Mouse (Mus musculus): ENCODE results near the gene Abcg3. TPM values are rescaled to one million over a fixed set of nuclear protein-coding genes. Genes with fewer than 3 reads are reported as not detected.

Abcg3 gene
- polyA plus RNA-seq, 1 experiment, result not detected

- Histone ChIP-seq H3K4me3 (no peak overlapping the region), H3ac (ENCODE audit: control insufficient read depth, insufficient read length) (no peak overlapping the region), H3K4me2 (ENCODE audit: low read depth) (no peak overlapping the region), H3K79me2 (ENCODE audit: control insufficient read depth, insufficient read depth) (no peaks in the 10 kb centered on the region), H3K27me3 (ENCODE audit: control insufficient read depth, insufficient read depth, insufficient read length) (no peaks in the 10 kb centered on the region), H3K36me3 (ENCODE audit: control insufficient read depth, insufficient read depth) (no peaks in the 10 kb centered on the region)
- no peak for TF ChIP-seq POLR2AphosphoS2 (IDR thresholded peaks at IDR 0.05; ENCODE audit: insufficient read length, low read depth)
- no peak for TF ChIP-seq REST (IDR thresholded peaks at IDR 0.05; ENCODE audit: insufficient read depth, insufficient read length)
Measured at GRCm38 (mm10) chr5:104988000-104988399, 5.5 kb upstream of the Abcg3 start.

GRCm38 (mm10) chr5:104986706-104987105 lies 4.2 kb upstream of the Abcg3 start:
- no peaks in the 10 kb centered on the region for H3K27me3 ChIP-seq (ENCODE audit: control insufficient read depth, insufficient read depth, insufficient read length)
- TF ChIP-seq REST (IDR thresholded peaks at IDR 0.05; ENCODE audit: insufficient read depth, insufficient read length) (no peak), MYOD1 (IDR thresholded peaks at IDR 0.05; ENCODE audit: control insufficient read depth in 1 of 3, insufficient read length in 2 of 3, low read depth in 2 of 3) (no peak), SRF (IDR thresholded peaks at IDR 0.05; ENCODE audit: control insufficient read depth, insufficient read length, low read depth) (no peak), CEBPB (IDR thresholded peaks at IDR 0.05; ENCODE audit: insufficient read depth, poor library complexity, severe bottlenecking) (no peak)

GRCm38 (mm10) chr5:104979040-104979513 lies 3.4 kb downstream of the Abcg3 start:
- TF ChIP-seq MYOD1 (IDR thresholded peaks at IDR 0.05; ENCODE audit: control insufficient read depth in 1 of 3, insufficient read length in 2 of 3, low read depth in 2 of 3), result peak in 1 of 3 experiments; percentile 23
- TF ChIP-seq MYOG (IDR thresholded peaks at IDR 0.05; ENCODE audit: control insufficient read depth in 1 of 3, insufficient read depth in 1 of 3, insufficient read length in 2 of 3, low read depth in 2 of 3), result no peak
- H3K4me3 ChIP-seq, result no peak overlapping the region
- no peak overlapping the region for H3ac ChIP-seq (ENCODE audit: control insufficient read depth, insufficient read length)
- H3K36me3 ChIP-seq (ENCODE audit: control insufficient read depth, insufficient read depth), result no peaks in the 10 kb centered on the region
- H3K27me3 ChIP-seq (ENCODE audit: control insufficient read depth, insufficient read depth, insufficient read length), result no peaks in the 10 kb centered on the region
- H3K4me2 ChIP-seq (ENCODE audit: low read depth), result no peak overlapping the region
- no peaks in the 10 kb centered on the region for H3K79me2 ChIP-seq (ENCODE audit: control insufficient read depth, insufficient read depth)

More at GRCm38 (mm10) chr5:104986706-104987105, 4.2 kb upstream of the Abcg3 start:
- no peak overlapping the region for H3ac ChIP-seq (ENCODE audit: control insufficient read depth, insufficient read length)
- no peaks in the 10 kb centered on the region for H3K79me2 ChIP-seq (ENCODE audit: control insufficient read depth, insufficient read depth)
- H3K4me3 ChIP-seq, result no peak overlapping the region
- H3K36me3 ChIP-seq (ENCODE audit: control insufficient read depth, insufficient read depth), result no peaks in the 10 kb centered on the region
- no peak overlapping the region for H3K4me2 ChIP-seq (ENCODE audit: low read depth)

GRCm38 (mm10) chr5:104958141-104958793 lies 24.3 kb downstream of the Abcg3 start:
- H3K36me3 ChIP-seq (ENCODE audit: control insufficient read depth, insufficient read depth), result no peaks in the 10 kb centered on the region
- H3K4me2 ChIP-seq (ENCODE audit: low read depth), result no peak overlapping the region
- H3K4me3 ChIP-seq, result no peak overlapping the region
- no peak overlapping the region for H3ac ChIP-seq (ENCODE audit: control insufficient read depth, insufficient read length)
- H3K27me3 ChIP-seq (ENCODE audit: control insufficient read depth, insufficient read depth, insufficient read length), result no peaks in the 10 kb centered on the region
- no peaks in the 10 kb centered on the region for H3K79me2 ChIP-seq (ENCODE audit: control insufficient read depth, insufficient read depth)
- TF ChIP-seq SRF (IDR thresholded peaks at IDR 0.05; ENCODE audit: control insufficient read depth, insufficient read length, low read depth), result no peak
- no peak for TF ChIP-seq MYOD1 (IDR thresholded peaks at IDR 0.05; ENCODE audit: control insufficient read depth in 1 of 3, insufficient read length in 2 of 3, low read depth in 2 of 3)
- TF ChIP-seq USF1 (IDR thresholded peaks at IDR 0.05; ENCODE audit: low read depth), result no peak
- no peak for TF ChIP-seq MAX (IDR thresholded peaks at IDR 0.05; ENCODE audit: low read depth)
- no peak for TF ChIP-seq POLR2A (IDR thresholded peaks at IDR 0.05; ENCODE audit: insufficient read length, low read depth)
- TF ChIP-seq MYOG (IDR thresholded peaks at IDR 0.05; ENCODE audit: control insufficient read depth in 1 of 3, insufficient read depth in 1 of 3, insufficient read length in 2 of 3, low read depth in 2 of 3), result no peak
- no peak for TF ChIP-seq POLR2AphosphoS2 (IDR thresholded peaks at IDR 0.05; ENCODE audit: insufficient read length, low read depth)
- TF ChIP-seq TCF12 (IDR thresholded peaks at IDR 0.05; ENCODE audit: insufficient read depth, poor library complexity, severe bottlenecking), result no peak
- no peak for TF ChIP-seq TCF3 (IDR thresholded peaks at IDR 0.05; ENCODE audit: insufficient read length, low read depth)
- TF ChIP-seq CEBPB (IDR thresholded peaks at IDR 0.05; ENCODE audit: insufficient read depth, poor library complexity, severe bottlenecking), result no peak
- TF ChIP-seq REST (IDR thresholded peaks at IDR 0.05; ENCODE audit: insufficient read depth, insufficient read length), result no peak
- no peak for TF ChIP-seq E2F4 (IDR thresholded peaks at IDR 0.05; ENCODE audit: insufficient read depth)

- Histone ChIP-seq H3K4me3 (no peak overlapping the region), H3ac (ENCODE audit: control insufficient read depth, insufficient read length) (no peak overlapping the region), H3K27me3 (ENCODE audit: control insufficient read depth, insufficient read depth, insufficient read length) (no peaks in the 10 kb centered on the region), H3K4me2 (ENCODE audit: low read depth) (no peak overlapping the region), H3K36me3 (ENCODE audit: control insufficient read depth, insufficient read depth) (no peaks in the 10 kb centered on the region), H3K79me2 (ENCODE audit: control insufficient read depth, insufficient read depth) (no peaks in the 10 kb centered on the region)
- TF ChIP-seq CEBPB (IDR thresholded peaks at IDR 0.05; ENCODE audit: insufficient read depth, poor library complexity, severe bottlenecking), result no peak
- TF ChIP-seq POLR2AphosphoS2 (IDR thresholded peaks at IDR 0.05; ENCODE audit: insufficient read length, low read depth), result no peak
- TF ChIP-seq SRF (IDR thresholded peaks at IDR 0.05; ENCODE audit: control insufficient read depth, insufficient read length, low read depth), result no peak
- TF ChIP-seq TCF12 (IDR thresholded peaks at IDR 0.05; ENCODE audit: insufficient read depth, poor library complexity, severe bottlenecking), result no peak
- no peak for TF ChIP-seq REST (IDR thresholded peaks at IDR 0.05; ENCODE audit: insufficient read depth, insufficient read length)
- no peak for TF ChIP-seq TCF3 (IDR thresholded peaks at IDR 0.05; ENCODE audit: insufficient read length, low read depth)
- no peak for TF ChIP-seq MYOG (IDR thresholded peaks at IDR 0.05; ENCODE audit: control insufficient read depth in 1 of 3, insufficient read depth in 1 of 3, insufficient read length in 2 of 3, low read depth in 2 of 3)
- TF ChIP-seq E2F4 (IDR thresholded peaks at IDR 0.05; ENCODE audit: insufficient read depth), result no peak
- no peak for TF ChIP-seq USF1 (IDR thresholded peaks at IDR 0.05; ENCODE audit: low read depth)
- no peak for TF ChIP-seq POLR2A (IDR thresholded peaks at IDR 0.05; ENCODE audit: insufficient read length, low read depth)
- TF ChIP-seq MAX (IDR thresholded peaks at IDR 0.05; ENCODE audit: low read depth), result no peak
- TF ChIP-seq MYOD1 (IDR thresholded peaks at IDR 0.05; ENCODE audit: control insufficient read depth in 1 of 3, insufficient read length in 2 of 3, low read depth in 2 of 3), result no peak
Measured at GRCm38 (mm10) chr5:104955208-104955607, 27.3 kb downstream of the Abcg3 start.

Measured in myocyte (in vitro differentiated cells).